Mouse (Mus musculus): ENCODE data around the gene Lhx3.

DNA sequence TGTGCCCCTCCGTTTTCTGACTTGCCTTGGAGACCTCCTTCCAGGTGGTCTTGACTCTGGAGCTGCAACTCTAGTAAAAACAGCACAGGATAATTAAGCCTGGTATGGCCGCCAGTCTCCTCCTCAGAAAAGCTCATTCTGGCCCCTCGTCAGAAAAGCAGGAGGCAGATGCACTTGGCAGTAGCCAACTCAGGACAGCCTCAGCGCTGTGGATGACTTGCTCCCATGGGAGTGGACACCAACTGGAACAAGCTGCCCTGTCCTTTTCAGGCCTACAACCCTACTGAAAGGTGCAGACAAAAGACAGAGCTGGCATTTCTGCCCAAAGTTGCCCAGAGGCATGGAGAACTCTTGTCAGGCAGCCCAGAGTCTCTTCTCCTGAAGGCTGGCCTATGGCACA is 46.7 kb upstream of the Lhx3 start:
- TF ChIP-seq CTCF (IDR thresholded peaks at IDR 0.05; ENCODE audit: low read depth) (no peak), EP300 (IDR thresholded peaks at IDR 0.05; ENCODE audit: low read depth) (no peak)
